Mouse (Mus musculus): ENCODE measurements around the gene Zfand3.

The Zfand3 gene

DNA sequence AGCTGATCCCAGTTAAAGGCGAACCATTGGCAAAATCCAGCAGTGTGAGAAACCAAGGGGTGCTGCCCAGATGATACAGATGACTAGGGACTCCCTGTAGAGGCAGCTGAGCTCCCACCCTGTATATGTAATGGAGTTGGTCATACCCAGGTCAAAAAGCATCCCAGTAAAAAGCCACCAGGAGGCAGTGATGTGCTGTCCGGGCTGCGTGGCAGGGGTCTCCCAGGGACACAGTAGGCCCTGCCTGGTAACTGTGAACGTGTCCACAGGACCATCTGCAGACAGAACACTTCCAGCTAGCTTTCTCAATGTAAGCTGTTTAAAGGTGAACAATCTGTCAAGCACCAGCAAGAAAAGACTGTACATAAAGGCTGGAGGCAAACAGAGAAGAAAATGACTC is 228.2 kb downstream of the Zfand3 start:
- POLR2A ChIA-PET, result interaction anchor here in 3 of 4 experiments (0.6 to 1.2 kb wide), 4 partner anchors 9 to 1358 kb away, joined by 3 to 4 read pairs (median 3); no protein-coding TSS in a partner anchor

GRCm38 (mm10) chr17:30235380-30235779 is 230.8 kb downstream of the Zfand3 start:
- CTCF ChIA-PET, result no interaction called here
- POLR2A ChIA-PET, result interaction anchor here in 1 of 4 experiments (0.9 to 1.0 kb wide), 2 partner anchors 12 to 19 kb away, joined by 3 read pairs; no protein-coding TSS in a partner anchor

More for the DNA sequence above, 228.2 kb downstream of the Zfand3 start:
- CTCF ChIA-PET, result interaction anchor here in 3 of 4 experiments (0.6 to 1.9 kb wide), 9 partner anchors 9 to 448 kb away, joined by 3 to 7 read pairs (median 4); no protein-coding TSS in a partner anchor

DNA sequence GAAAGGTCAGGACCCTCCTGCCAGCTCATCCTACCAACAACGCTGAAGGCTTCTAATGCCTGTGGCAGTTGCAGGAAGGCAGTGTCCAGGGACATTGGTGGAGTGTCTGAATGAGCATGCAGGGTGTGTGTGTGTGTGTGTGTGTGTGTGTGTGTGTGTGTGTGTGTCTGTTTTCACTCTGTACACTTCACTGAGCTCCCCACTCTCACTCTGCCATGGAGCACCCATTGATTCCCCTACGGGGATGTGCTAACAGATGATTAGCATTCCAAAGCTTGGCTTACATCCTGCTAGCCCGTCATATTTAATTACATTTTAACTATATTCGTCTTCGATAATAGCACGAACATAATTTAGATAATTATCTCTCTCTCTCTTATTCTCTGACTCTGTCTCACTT is 232.1 kb downstream of the Zfand3 start:
- POLR2A ChIA-PET, result interaction anchor here in 1 of 4 experiments (1.1 kb wide), 1 partner anchor 40 kb away, joined by 3 read pairs; no protein-coding TSS in a partner anchor
- CTCF ChIA-PET, result no interaction called here

GRCm38 (mm10) chr17:30237600-30237999 is 233.1 kb downstream of the Zfand3 start:
- CTCF ChIA-PET, result no interaction called here
- POLR2A ChIA-PET, result interaction anchor here in 1 of 4 experiments (1.1 kb wide), 1 partner anchor 41 kb away, joined by 3 read pairs; no protein-coding TSS in a partner anchor

DNA sequence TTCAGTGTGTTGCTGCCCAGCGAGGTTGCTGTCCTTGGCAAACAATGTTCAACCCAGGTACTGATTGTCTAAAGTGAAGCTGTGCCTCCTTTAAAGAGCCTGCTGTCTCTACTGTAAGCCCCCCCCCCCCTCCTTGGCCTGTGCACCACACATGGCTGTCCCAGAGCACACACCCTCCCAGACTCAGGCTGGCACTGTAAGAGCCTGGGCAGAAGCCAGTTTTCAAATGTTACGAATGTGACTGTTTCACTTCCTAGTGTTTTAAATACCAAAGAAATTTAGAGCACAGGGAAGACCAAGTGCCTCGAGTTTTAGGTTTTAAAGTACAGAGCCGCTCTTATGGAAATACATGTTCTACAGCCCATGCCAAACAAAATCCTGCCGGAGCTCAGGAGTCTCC is 234.9 kb downstream of the Zfand3 start:
- ChIA-PET CTCF (no interaction called here), POLR2A (interaction anchor here in 1 of 4 experiments (0.7 kb wide), 1 partner anchor 20 kb away, joined by 5 read pairs; no protein-coding TSS in a partner anchor)

DNA sequence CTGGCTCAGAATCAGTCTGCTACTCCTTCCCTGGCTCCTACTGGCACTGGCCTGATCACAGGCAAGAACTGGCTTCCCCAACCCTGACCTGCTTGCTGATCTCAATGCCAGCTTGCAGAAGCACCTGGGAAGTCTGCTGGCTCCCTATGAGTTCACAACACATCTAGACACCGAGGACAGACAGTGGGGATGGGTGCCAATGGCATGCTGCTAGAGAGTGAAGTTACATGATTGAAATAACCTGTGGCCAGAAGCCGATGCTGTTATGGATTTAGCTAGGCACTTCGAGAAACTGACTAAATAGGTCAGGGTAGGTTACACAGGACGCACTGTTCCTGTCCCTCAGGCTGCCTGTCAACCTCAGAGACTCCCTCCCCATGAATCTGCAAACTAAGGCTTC is 236.1 kb downstream of the Zfand3 start:
- ChIA-PET POLR2A (interaction anchor here in 1 of 4 experiments (1.1 kb wide), 1 partner anchor 25 kb away, joined by 3 read pairs; no protein-coding TSS in a partner anchor), CTCF (no interaction called here)

DNA sequence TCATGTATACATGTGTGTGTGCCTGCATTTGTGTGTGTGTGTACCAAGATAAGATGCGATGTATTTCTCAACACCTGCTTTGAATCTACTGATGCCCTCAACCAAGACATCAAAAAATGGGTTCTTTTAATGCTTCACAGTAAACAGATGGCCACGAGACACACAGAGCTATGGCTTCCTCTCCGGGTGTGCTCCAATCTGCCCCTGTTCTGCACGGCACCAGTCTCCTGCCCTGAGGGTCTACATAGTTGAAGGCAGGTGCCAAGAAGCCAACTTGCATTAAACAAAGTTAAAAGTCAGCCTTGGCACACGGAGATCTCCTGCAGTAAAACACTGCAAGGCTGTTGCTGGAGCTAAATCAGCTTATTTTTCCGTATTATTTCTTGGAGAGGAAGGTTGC is 236.5 kb downstream of the Zfand3 start:
- POLR2A ChIA-PET, result interaction anchor here in 1 of 4 experiments (1.0 to 1.2 kb wide), 3 partner anchors 8 to 281 kb away, joined by 3 read pairs; no protein-coding TSS in a partner anchor
- CTCF ChIA-PET, result no interaction called here

DNA sequence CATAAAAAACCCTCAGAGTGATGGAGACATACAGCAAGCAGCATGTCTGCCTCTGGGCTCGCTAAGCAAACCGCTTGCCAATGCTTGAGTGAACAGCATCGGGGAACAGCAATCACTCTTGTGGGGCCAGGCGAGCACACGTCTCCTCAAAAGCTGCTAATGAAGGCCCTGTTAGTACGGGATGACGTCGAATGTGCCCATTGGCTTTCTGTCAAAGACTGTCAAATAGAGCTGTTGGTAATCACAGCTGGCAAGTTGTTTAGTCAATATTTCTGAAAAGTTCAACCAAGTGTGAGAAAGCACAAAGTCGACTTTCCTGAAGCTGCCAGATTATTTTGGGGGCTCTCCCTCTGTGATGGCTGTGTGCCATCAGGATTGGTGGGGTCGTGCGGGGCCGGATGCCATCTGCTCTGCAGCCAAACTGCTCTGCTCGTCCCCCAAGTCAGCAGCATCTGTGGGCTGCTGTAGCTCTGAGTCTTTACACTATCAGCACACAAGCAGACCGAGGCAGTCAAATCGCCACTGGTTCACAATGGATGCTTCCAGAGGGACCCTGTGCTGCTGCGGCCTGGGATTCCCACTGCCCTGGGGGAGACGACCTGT is 237.3 kb downstream of the Zfand3 start:
- CTCF ChIA-PET, result interaction anchor here in 1 of 4 experiments (0.7 kb wide), 1 partner anchor 9 kb away, joined by 3 read pairs; no protein-coding TSS in a partner anchor
- POLR2A ChIA-PET, result interaction anchor here in 1 of 4 experiments (0.9 to 1.2 kb wide), 6 partner anchors 9 to 341 kb away, joined by 3 read pairs; no protein-coding TSS in a partner anchor

DNA sequence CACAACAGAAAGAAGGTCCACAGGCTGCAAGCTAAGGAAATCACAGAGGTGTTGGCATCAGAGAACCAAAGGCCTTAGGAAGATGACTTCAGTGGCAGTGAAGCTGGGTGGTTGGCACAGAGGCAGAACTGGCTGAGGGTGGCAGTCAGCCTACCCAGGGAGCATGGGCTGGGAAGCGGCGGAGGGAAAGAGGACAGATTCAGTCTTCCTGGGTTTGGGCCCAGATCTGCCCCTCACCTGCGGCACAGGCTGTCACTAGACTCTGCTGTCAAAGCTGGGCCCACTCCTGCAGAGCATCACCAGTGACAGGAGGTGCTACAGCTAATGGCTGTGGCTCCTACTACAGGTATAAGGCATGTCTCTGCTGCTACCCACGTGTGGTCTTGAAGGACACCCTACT is 238.1 kb downstream of the Zfand3 start:
- CTCF ChIA-PET, result no interaction called here

GRCm38 (mm10) chr17:30243540-30243939 is 239.0 kb downstream of the Zfand3 start:
- CTCF ChIA-PET, result interaction anchor here in 1 of 4 experiments (0.5 kb wide), 1 partner anchor 285 kb away, joined by 3 read pairs; no protein-coding TSS in a partner anchor

More for the DNA sequence above, 238.1 kb downstream of the Zfand3 start:
- POLR2A ChIA-PET, result interaction anchor here in 1 of 4 experiments (1.0 to 1.2 kb wide), 2 partner anchors 12 to 342 kb away, joined by 3 read pairs; no protein-coding TSS in a partner anchor

DNA sequence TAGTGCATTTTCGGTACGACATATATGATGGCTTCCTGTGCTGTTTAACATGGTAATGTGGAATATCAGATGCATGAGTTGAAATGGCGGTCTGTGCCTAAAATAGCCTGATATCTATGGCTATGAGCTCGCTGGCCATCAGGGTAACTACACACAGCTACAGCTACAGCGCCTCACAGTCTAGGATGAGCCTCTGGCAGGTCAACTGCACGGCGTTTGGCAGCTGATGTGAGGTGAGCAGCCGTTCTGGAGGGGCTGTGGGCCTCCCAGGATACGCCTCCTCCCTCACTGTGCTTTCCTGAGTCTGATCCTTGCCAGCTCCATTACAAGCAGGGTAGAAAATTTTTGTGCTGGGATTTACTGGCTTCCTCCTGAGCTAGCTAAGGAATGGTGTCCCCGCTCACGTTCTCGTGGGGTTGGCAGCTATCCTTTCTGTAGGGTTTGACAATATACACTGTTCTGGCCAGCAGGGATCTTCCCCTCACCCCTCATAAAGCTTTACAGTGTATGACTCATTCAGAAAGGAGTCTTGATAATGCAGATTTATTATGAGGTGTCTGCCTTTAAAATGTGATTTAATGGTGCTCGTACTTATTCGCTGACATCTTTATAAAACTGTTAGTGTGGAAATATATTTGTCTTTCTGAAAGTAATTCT is 240.2 kb downstream of the Zfand3 start:
- ChIA-PET POLR2A (interaction anchor here in 2 of 4 experiments (0.5 to 1.3 kb wide), 3 partner anchors 18 to 380 kb away, joined by 3 to 4 read pairs (median 4); no protein-coding TSS in a partner anchor), CTCF (no interaction called here)

More at GRCm38 (mm10) chr17:30243540-30243939, 239.0 kb downstream of the Zfand3 start:
- POLR2A ChIA-PET, result interaction anchor here in 1 of 4 experiments (1.1 kb wide), 1 partner anchor 12 kb away, joined by 3 read pairs; no protein-coding TSS in a partner anchor

DNA sequence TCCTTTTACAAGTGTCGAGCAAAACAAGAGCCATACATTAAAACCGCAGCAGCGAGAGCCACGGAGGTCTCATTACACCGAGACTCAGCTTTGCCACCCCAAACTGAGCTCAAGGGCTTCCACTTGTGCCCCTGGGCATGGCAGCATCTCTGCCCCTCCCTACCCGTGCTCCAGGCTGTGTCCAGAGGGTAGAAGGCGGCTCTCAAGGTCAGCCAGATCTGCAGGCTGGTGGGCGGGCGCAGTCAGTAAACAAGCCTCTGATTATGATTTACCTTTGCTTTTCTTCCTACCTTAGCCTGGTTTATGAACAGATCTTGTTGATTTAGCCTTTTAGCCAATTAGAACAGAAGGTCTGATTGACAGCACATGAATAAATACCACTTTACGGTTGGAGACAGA is 240.8 kb downstream of the Zfand3 start:
- ChIA-PET POLR2A (interaction anchor here in 2 of 4 experiments (0.5 to 1.3 kb wide), 2 partner anchors 191 to 381 kb away, joined by 4 read pairs; no protein-coding TSS in a partner anchor), CTCF (no interaction called here)

- ChIA-PET POLR2A (interaction anchor here in 1 of 4 experiments (1.7 kb wide), 1 partner anchor 27 kb away, joined by 4 read pairs; no protein-coding TSS in a partner anchor), CTCF (no interaction called here)
Measured at GRCm38 (mm10) chr17:30253028-30253427, 248.5 kb downstream of the Zfand3 start.

- ChIA-PET CTCF (interaction anchor here in 2 of 4 experiments (0.6 to 1.0 kb wide), 3 partner anchors 22 to 257 kb away, joined by 3 to 4 read pairs (median 3); no protein-coding TSS in a partner anchor), POLR2A (interaction anchor here in 2 of 4 experiments (1.0 to 1.7 kb wide), 4 partner anchors 12 to 56 kb away, joined by 3 to 4 read pairs (median 4); no protein-coding TSS in a partner anchor)
Measured at GRCm38 (mm10) chr17:30253924-30254323, 249.4 kb downstream of the Zfand3 start.

DNA sequence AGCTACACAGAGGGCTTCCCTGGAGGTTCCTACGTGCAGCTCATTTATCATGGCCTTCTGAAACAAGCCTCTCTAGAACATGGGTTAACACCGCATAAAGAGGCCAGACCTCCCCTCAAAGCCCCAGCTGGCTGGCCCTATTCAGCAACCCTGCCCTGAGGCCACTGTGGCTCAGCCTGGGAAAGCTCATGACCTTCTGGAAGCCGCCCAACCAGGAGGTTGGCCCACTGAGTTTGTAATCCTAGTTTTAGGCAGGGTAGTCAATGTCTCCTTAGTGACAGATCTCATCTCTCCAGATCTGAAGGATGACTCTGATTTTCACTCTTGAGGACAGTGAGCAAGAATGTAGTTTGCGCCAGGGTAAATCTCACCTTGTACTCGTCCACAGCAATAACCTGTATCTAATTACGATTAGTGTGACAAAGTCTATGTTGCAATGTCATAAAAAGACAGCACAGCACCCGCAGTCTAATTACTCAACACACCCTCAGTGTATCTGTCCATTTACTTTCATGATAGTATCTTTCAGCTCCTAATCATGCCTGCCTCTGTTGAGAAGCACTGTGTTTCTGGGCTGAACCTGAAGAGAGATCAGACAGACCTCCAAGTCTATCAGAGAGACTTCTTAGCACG is 251.5 kb downstream of the Zfand3 start:
- CTCF ChIA-PET, result no interaction called here
- POLR2A ChIA-PET, result interaction anchor here in 1 of 4 experiments (1.3 to 1.5 kb wide), 2 partner anchors 13 to 14 kb away, joined by 3 read pairs; no protein-coding TSS in a partner anchor

GRCm38 (mm10) chr17:30258480-30258879 is 253.9 kb downstream of the Zfand3 start:
- CTCF ChIA-PET, result no interaction called here
- POLR2A ChIA-PET, result interaction anchor here in 1 of 4 experiments (0.7 kb wide), 1 partner anchor 25 kb away, joined by 3 read pairs; no protein-coding TSS in a partner anchor

GRCm38 (mm10) chr17:30259938-30260337 is 255.4 kb downstream of the Zfand3 start:
- CTCF ChIA-PET, result no interaction called here

More at GRCm38 (mm10) chr17:30259938-30260337, 255.4 kb downstream of the Zfand3 start:
- POLR2A ChIA-PET, result interaction anchor here in 1 of 4 experiments (0.9 kb wide), 1 partner anchor 40 kb away, joined by 3 read pairs; no protein-coding TSS in a partner anchor
